Mouse (Mus musculus): ENCODE data around the gene Abcg1. TPM values are rescaled to one million over a fixed set of nuclear protein-coding genes. Genes with fewer than 3 reads are reported as not detected.

Gene Abcg1
- total and polyA plus RNA-seq, 2 experiments from 2014 or later: 17.4 to 34.9 TPM

DNA sequence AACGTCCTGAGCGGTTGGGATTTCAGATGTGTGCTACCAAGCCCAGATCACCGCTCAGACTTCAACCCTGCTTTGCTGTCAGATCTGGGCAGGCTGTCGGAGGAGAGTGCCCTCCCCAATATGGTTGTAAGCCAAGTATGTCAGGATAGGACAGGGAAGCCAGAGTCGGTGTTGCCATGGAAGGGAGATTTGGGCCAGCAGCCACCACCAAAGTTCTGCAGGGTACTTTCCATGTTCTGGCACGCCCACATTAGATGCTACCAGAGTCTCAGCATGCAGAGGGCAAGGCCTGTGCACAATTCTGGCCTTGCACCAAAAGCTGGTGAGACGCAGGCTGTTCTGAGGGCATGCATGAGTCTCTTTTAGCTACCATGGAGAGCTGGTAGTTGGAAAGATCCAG is 28.7 kb downstream of the Abcg1 start:
- peak; percentile 68 for DNase-seq (ENCODE audit: low spot score)

DNA sequence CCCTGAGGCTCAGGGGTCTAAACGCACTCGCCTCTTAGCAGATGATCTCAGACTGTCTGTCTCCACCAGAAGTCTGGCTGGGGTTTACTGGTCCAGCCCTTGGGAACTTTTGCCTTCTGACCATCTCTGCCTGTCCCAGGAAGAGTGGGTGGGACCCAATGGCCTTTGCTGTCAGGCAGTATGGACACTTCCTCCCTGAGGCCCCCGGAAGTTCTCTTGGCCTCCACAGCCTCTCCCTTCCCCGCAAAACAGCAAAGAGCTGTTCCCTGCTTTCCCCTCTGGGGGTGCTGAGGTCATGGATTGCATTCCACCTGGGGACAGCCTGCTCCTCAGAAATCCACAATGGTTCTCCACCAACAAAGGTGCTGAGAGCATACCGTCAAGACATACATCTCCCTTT is 31.2 kb downstream of the Abcg1 start:
- no peaks in the 10 kb centered on the region for H3K27me3 ChIP-seq (ENCODE audit: insufficient read depth, low read length)
- H3K27ac ChIP-seq: no peak overlapping the region
- no peaks in the 10 kb centered on the region for H3K9me3 ChIP-seq (ENCODE audit: low read length)
- H3K4me2 ChIP-seq (ENCODE audit: low read depth, low read length): no peak overlapping the region
- no peak overlapping the region for H3K4me3 ChIP-seq (ENCODE audit: low read length)
- H3K9ac ChIP-seq (replicated peaks; ENCODE audit: low read length): no peak overlapping the region
- 55% methylated on average over 5 of the region's 5 CpGs for WGBS
- ATAC-seq (no peak), DNase-seq (ENCODE audit: low spot score) (no peak)
- no peak for TF ChIP-seq CTCF (IDR thresholded peaks at IDR 0.05; ENCODE audit: low read depth)
- H3K4me1 ChIP-seq (ENCODE audit: insufficient read depth, low read length): peaks cover 31% of the 10 kb centered on the region
- H3K36me3 ChIP-seq (ENCODE audit: insufficient read depth, low read length): no peaks in the 10 kb centered on the region

More for the DNA sequence above, 28.7 kb downstream of the Abcg1 start:
- ATAC-seq: peak; percentile 73
- Histone ChIP-seq H3K36me3 (ENCODE audit: insufficient read depth, low read length) (no peaks in the 10 kb centered on the region), H3K4me3 (ENCODE audit: low read length) (no peak overlapping the region), H3K27me3 (ENCODE audit: insufficient read depth, low read length) (no peaks in the 10 kb centered on the region), H3K9me3 (ENCODE audit: low read length) (no peaks in the 10 kb centered on the region), H3K4me2 (ENCODE audit: low read depth, low read length) (no peak overlapping the region), H3K9ac (replicated peaks; ENCODE audit: low read length) (no peak overlapping the region), H3K4me1 (ENCODE audit: insufficient read depth, low read length) (peaks cover 29% of the 10 kb centered on the region), H3K27ac (no peak overlapping the region)
- 49% methylated on average over 7 of the region's 7 CpGs for WGBS
- TF ChIP-seq CTCF (IDR thresholded peaks at IDR 0.05; ENCODE audit: low read depth): no peak

DNA sequence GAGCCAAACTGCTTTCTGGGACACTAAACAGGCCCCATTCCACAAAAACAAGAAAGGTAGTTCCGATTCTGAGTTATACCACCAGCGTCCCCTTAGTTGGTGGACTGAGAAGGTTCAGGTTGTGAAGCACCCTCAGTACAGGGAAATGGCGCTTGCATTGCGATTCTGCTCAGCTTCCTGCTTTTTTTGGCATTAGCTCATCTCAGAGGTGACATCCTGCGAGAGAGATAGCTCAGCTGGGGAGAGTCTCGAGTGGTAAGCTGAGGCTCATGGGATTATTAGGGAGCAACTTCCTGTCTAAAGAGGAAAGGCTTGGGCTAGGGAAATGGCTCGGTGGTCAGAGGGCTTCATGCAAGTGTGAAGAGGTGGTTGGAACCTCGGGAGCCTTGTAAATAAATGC is 32.4 kb downstream of the Abcg1 start:
- 76% methylated on average over 8 of the region's 8 CpGs for WGBS
- TF ChIP-seq CTCF (IDR thresholded peaks at IDR 0.05; ENCODE audit: low read depth): no peak
- ATAC-seq (no peak), DNase-seq (ENCODE audit: low spot score) (no peak)
- Histone ChIP-seq H3K4me2 (ENCODE audit: low read depth, low read length) (no peak overlapping the region), H3K4me3 (ENCODE audit: low read length) (no peak overlapping the region), H3K36me3 (ENCODE audit: insufficient read depth, low read length) (no peaks in the 10 kb centered on the region), H3K27me3 (ENCODE audit: insufficient read depth, low read length) (no peaks in the 10 kb centered on the region), H3K27ac (no peak overlapping the region), H3K9me3 (ENCODE audit: low read length) (no peaks in the 10 kb centered on the region), H3K4me1 (ENCODE audit: insufficient read depth, low read length) (peaks cover 31% of the 10 kb centered on the region), H3K9ac (replicated peaks; ENCODE audit: low read length) (no peak overlapping the region)

DNA sequence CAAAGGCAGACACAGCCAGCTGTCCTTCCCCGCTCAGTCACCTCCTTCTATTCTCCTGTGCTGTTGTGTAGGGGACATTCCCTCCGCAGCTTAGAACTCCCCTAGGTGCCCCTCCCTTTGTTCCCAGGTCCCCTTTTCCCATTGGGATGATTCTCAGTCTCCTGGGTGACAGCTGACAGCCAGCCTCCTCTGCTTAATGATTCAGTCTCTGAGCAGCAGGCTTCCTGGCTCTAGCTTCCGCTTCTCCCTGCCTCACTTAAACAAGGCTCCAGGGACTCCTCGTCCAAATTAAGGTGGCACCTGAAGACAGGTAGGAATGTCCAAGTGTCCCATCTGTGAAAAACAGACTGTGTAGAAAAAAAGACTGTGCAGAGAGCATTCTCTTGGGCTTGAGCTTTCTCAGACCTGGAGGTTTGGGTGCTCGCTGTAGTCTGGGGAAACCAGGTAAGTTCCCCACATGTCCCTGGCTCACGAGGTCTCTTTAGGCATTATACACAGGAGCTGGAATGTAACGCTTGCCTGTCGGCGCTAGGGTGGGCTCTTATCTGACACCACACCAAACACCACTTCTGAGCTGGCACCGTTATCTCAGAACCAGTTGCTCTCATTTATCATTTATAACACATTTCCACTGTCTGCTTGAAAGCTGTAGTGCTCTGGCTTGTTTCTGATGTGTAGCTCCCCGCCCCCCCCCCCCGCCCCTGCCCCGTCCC is 33.7 kb downstream of the Abcg1 start:
- Histone ChIP-seq H3K9me3 (ENCODE audit: low read length) (no peaks in the 10 kb centered on the region), H3K4me2 (ENCODE audit: low read depth, low read length) (no peak overlapping the region), H3K4me1 (ENCODE audit: insufficient read depth, low read length) (peaks cover 31% of the 10 kb centered on the region), H3K4me3 (ENCODE audit: low read length) (no peak overlapping the region), H3K9ac (replicated peaks; ENCODE audit: low read length) (no peak overlapping the region), H3K27me3 (ENCODE audit: insufficient read depth, low read length) (no peaks in the 10 kb centered on the region), H3K36me3 (ENCODE audit: insufficient read depth, low read length) (no peaks in the 10 kb centered on the region), H3K27ac (peak overlapping the region; percentile 51; the same call in 1 of the 2 replicates)
- 35% methylated on average over 13 of the region's 13 CpGs for WGBS
- peak; percentile 40; the same call in 1 of the 2 replicates for ATAC-seq
- TF ChIP-seq CTCF (IDR thresholded peaks at IDR 0.05; ENCODE audit: low read depth): no peak
- DNase-seq (ENCODE audit: low spot score): no peak

DNA sequence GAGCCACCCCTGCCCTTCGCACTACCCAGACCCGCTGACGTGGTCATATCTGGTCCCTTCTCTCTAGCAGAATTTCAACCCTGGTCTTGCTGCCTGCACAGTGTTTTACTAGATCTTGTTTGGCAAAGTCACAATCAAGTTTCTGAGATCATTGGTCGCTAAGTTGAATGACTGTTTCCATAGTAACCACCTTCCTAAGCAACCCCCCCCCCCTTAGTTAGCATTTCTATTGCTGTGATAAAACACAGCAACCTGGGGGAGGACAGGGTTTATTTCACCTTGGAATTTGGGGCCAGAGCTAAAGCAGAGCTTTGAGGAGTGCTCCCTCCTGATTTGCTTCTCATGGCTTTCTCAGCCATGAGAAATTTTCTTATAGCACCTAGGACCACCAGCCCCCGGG is 37.3 kb downstream of the Abcg1 start:
- 52% methylated on average over 5 of the region's 5 CpGs for WGBS
- peaks cover 14% of the 10 kb centered on the region for H3K4me1 ChIP-seq (ENCODE audit: insufficient read depth, low read length)
- H3K9ac ChIP-seq (replicated peaks; ENCODE audit: low read length): no peak overlapping the region
- H3K36me3 ChIP-seq (ENCODE audit: insufficient read depth, low read length): peaks cover 3% of the 10 kb centered on the region; the same call in 1 of the 2 replicates
- H3K27me3 ChIP-seq (ENCODE audit: insufficient read depth, low read length): no peaks in the 10 kb centered on the region
- DNase-seq (ENCODE audit: low spot score) (no peak), ATAC-seq (no peak)
- 0 out of 2 replicates have a peak, but pooled peaks cover 2% of the 10 kb centered on the region for H3K9me3 ChIP-seq (ENCODE audit: low read length)
- H3K4me2 ChIP-seq (ENCODE audit: low read depth, low read length): no peak overlapping the region
- H3K27ac ChIP-seq: no peak overlapping the region
- no peak overlapping the region for H3K4me3 ChIP-seq (ENCODE audit: low read length)
- no peak for TF ChIP-seq CTCF (IDR thresholded peaks at IDR 0.05; ENCODE audit: low read depth)

DNA sequence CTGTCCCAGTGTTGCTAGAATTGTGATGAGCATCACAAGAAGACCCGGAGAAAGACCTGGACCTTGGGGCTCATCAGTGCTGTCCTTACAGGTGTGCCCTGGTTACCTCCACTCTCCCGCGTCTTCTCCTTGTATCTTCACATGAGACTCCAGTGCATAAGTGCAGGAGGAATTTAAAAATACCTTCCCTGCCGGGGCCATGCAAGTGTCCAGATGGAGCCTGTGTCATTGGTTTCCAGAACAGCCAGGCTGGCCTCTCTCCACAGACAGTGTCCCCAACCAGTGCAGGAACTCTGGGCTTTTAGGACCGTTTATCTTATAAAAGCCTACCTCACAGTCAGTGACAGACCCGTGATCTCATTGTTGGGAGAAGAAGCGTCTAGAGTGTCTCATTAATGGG is 38.1 kb downstream of the Abcg1 start:
- H3K27me3 ChIP-seq (ENCODE audit: insufficient read depth, low read length): no peaks in the 10 kb centered on the region
- no peak overlapping the region for H3K27ac ChIP-seq
- H3K4me1 ChIP-seq (ENCODE audit: insufficient read depth, low read length): peaks cover 8% of the 10 kb centered on the region
- H3K9me3 ChIP-seq (ENCODE audit: low read length): 0 out of 2 replicates have a peak, but pooled peaks cover 2% of the 10 kb centered on the region
- no peak overlapping the region for H3K9ac ChIP-seq (replicated peaks; ENCODE audit: low read length)
- 85% methylated on average over 7 of the region's 7 CpGs for WGBS
- H3K36me3 ChIP-seq (ENCODE audit: insufficient read depth, low read length): peaks cover 3% of the 10 kb centered on the region; the same call in 1 of the 2 replicates
- TF ChIP-seq CTCF (IDR thresholded peaks at IDR 0.05; ENCODE audit: low read depth): no peak
- no peak for ATAC-seq
- H3K4me2 ChIP-seq (ENCODE audit: low read depth, low read length): no peak overlapping the region
- DNase-seq (ENCODE audit: low spot score): no peak
- no peak overlapping the region for H3K4me3 ChIP-seq (ENCODE audit: low read length)

DNA sequence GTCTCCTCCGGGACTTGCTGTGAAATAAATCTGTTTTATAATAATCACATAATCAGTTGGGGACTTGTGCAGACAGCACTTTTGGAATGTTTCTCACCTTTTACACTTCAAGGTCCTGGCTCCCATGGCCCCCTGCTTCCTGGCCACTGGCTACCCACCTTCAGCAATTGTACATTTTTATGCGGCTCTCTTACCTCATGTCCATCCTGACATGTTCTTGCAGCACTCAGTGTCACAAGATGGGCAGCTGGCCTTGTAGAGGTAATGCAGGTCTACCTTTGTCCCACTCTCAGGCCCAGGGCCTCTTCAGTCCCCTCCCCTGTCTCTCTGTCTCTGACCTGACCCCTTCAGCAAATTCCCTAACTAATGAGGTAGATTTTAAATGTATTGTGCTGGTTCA is 39.4 kb downstream of the Abcg1 start:
- Histone ChIP-seq H3K9me3 (ENCODE audit: low read length) (0 out of 2 replicates have a peak, but pooled peaks cover 2% of the 10 kb centered on the region), H3K36me3 (ENCODE audit: insufficient read depth, low read length) (peaks cover 3% of the 10 kb centered on the region; the same call in 1 of the 2 replicates), H3K4me2 (ENCODE audit: low read depth, low read length) (no peak overlapping the region), H3K27me3 (ENCODE audit: insufficient read depth, low read length) (no peaks in the 10 kb centered on the region), H3K4me1 (ENCODE audit: insufficient read depth, low read length) (no peaks in the 10 kb centered on the region), H3K27ac (no peak overlapping the region), H3K9ac (replicated peaks; ENCODE audit: low read length) (no peak overlapping the region), H3K4me3 (ENCODE audit: low read length) (no peak overlapping the region)
- DNase-seq (ENCODE audit: low spot score) (no peak), ATAC-seq (no peak)
- TF ChIP-seq CTCF (IDR thresholded peaks at IDR 0.05; ENCODE audit: low read depth): no peak
- WGBS: 100% methylated on average over 2 of the region's 2 CpGs

Measured in hindbrain, postnatal 0 days (tissue).